Mouse (Mus musculus): ENCODE data around the gene Kcp.

Kcp gene

GRCm38 (mm10) chr6:29496270-29496669, 11.5 kb downstream of the Kcp start:
- ChIA-PET CTCF (interaction anchor here in 3 of 4 experiments (0.5 to 1.3 kb wide), 6 partner anchors 11 to 126 kb away, joined by 3 to 4 read pairs (median 3); partner anchors contain the start of gene Ccdc136 (in 1 of the 3)), POLR2A (no interaction called here)

GRCm38 (mm10) chr6:29494101-29494500, 13.7 kb downstream of the Kcp start:
- POLR2A ChIA-PET: interaction anchor here in 1 of 4 experiments (1.2 kb wide), 1 partner anchor 26 kb away, joined by 3 read pairs; the partner anchor contains the start of gene Atp6v1f
- CTCF ChIA-PET: interaction anchor here in 1 of 4 experiments (1.4 kb wide), 1 partner anchor 9 kb away, joined by 5 read pairs; no protein-coding TSS in a partner anchor

GRCm38 (mm10) chr6:29485951-29486350, 21.8 kb downstream of the Kcp start:
- ChIA-PET CTCF (interaction anchor here in 3 of 4 experiments (0.6 to 1.9 kb wide), 13 partner anchors 10 to 280 kb away, joined by 3 to 10 read pairs (median 4); no protein-coding TSS in a partner anchor), POLR2A (interaction anchor here in 3 of 4 experiments (0.5 to 3.6 kb wide), 14 partner anchors 9 to 1941 kb away, joined by 3 to 14 read pairs (median 5); partner anchors contain the start of gene Atp6v1f (in 1 of the 3))

- ChIA-PET CTCF (interaction anchor here (0.5 to 1.9 kb wide), 25 partner anchors 9 to 873 kb away, joined by 3 to 13 read pairs (median 4); partner anchors contain the start of gene Ccdc136 (in 1 of the 4)), POLR2A (interaction anchor here (0.6 to 3.6 kb wide), 20 partner anchors 8 to 1940 kb away, joined by 3 to 14 read pairs (median 4); partner anchors contain the start of genes Atp6v1f (in 2 of the 4), Calu (in 1 of the 4) and Rbm28 (in 1 of the 4))
These were observed 22.8 kb downstream of the Kcp start for GRCm38 (mm10) chr6:29484716-29485559.

GRCm38 (mm10) chr6:29482691-29483090, 25.1 kb downstream of the Kcp start:
- CTCF ChIA-PET: no interaction called here
- POLR2A ChIA-PET: interaction anchor here in 1 of 4 experiments (2.2 kb wide), 1 partner anchor 8 kb away, joined by 8 read pairs; no protein-coding TSS in a partner anchor

GRCm38 (mm10) chr6:29474736-29475135, 33.0 kb downstream of the Kcp start:
- ChIA-PET POLR2A (interaction anchor here in 3 of 4 experiments (1.3 to 2.9 kb wide), 17 partner anchors 9 to 310 kb away, joined by 3 to 16 read pairs (median 6); partner anchors contain the start of genes Calu (in 1 of the 3) and Rbm28 (in 1 of the 3)), CTCF (interaction anchor here in 1 of 4 experiments (1.1 to 2.1 kb wide), 4 partner anchors 10 to 71 kb away, joined by 3 to 9 read pairs (median 6); no protein-coding TSS in a partner anchor)

- CTCF ChIA-PET: interaction anchor here in 2 of 4 experiments (0.7 to 2.1 kb wide), 10 partner anchors 10 to 385 kb away, joined by 3 to 9 read pairs (median 3); no protein-coding TSS in a partner anchor
These were observed 33.6 kb downstream of the Kcp start for GRCm38 (mm10) chr6:29473941-29474691.

GRCm38 (mm10) chr6:29471137-29471536, 36.6 kb downstream of the Kcp start, which contains the start of gene Atp6v1fnb:
Gene Atp6v1fnb, plus strand, starts transcription at chr6:29471437.
- POLR2A ChIA-PET: no interaction called here
- CTCF ChIA-PET: no interaction called here

More at GRCm38 (mm10) chr6:29473941-29474691, 33.6 kb downstream of the Kcp start:
- POLR2A ChIA-PET: interaction anchor here in 3 of 4 experiments (0.7 to 2.9 kb wide), 37 partner anchors 9 to 826 kb away, joined by 3 to 16 read pairs (median 4); partner anchors contain the start of genes Calu (in 3 of the 3), Irf5 (in 2 of the 3), Hilpda (in 1 of the 3) and Rbm28 (in 1 of the 3)

- CTCF ChIA-PET: interaction anchor here in 2 of 4 experiments (1.1 to 1.8 kb wide), 2 partner anchors 19 to 25 kb away, joined by 3 to 4 read pairs; no protein-coding TSS in a partner anchor
- POLR2A ChIA-PET: interaction anchor here in 2 of 4 experiments (0.6 to 1.9 kb wide), 15 partner anchors 9 to 253 kb away, joined by 3 to 13 read pairs (median 5); partner anchors contain the start of genes Calu (in 1 of the 2) and Impdh1 (in 1 of the 2)
These were observed 38.9 kb downstream of the Kcp start for GRCm38 (mm10) chr6:29468851-29469250.

GRCm38 (mm10) chr6:29467583-29468354, 40.0 kb downstream of the Kcp start, which contains the start of gene Atp6v1f:
Gene Atp6v1f, plus strand, starts transcription at chr6:29467718.
- POLR2A ChIA-PET: interaction anchor here in 3 of 4 experiments (0.6 to 1.9 kb wide), 26 partner anchors 9 to 449 kb away, joined by 3 to 14 read pairs (median 4); partner anchors contain the start of genes Calu (in 2 of the 3), Hilpda (in 1 of the 3), Impdh1 (in 1 of the 3) and Strip2 (in 1 of the 3)
- CTCF ChIA-PET: interaction anchor here in 3 of 4 experiments (0.6 to 1.8 kb wide), 6 partner anchors 17 to 340 kb away, joined by 3 to 6 read pairs (median 4); no protein-coding TSS in a partner anchor

GRCm38 (mm10) chr6:29463388-29463787, 44.4 kb downstream of the Kcp start:
- ChIA-PET POLR2A (interaction anchor here in 1 of 4 experiments (2.1 kb wide), 1 partner anchor 10 kb away, joined by 8 read pairs; no protein-coding TSS in a partner anchor), CTCF (no interaction called here)

GRCm38 (mm10) chr6:29461502-29461901, 46.2 kb downstream of the Kcp start:
- POLR2A ChIA-PET: interaction anchor here in 2 of 4 experiments (0.5 to 2.4 kb wide), 5 partner anchors 9 to 152 kb away, joined by 3 to 9 read pairs (median 5); partner anchors contain the start of gene Tnpo3 (in 1 of the 2)
- CTCF ChIA-PET: interaction anchor here in 2 of 4 experiments (0.6 to 0.9 kb wide), 7 partner anchors 22 to 531 kb away, joined by 3 to 5 read pairs (median 3); no protein-coding TSS in a partner anchor

GRCm38 (mm10) chr6:29450667-29451066, 57.1 kb downstream of the Kcp start:
- ChIA-PET POLR2A (interaction anchor here in 3 of 4 experiments (0.6 to 4.4 kb wide), 10 partner anchors 10 to 218 kb away, joined by 3 to 36 read pairs (median 9); partner anchors contain the start of genes Atp6v1f (in 3 of the 3) and Flnc (in 1 of the 3)), CTCF (no interaction called here)

- ChIA-PET POLR2A (interaction anchor here in 3 of 4 experiments (0.6 to 4.4 kb wide), 20 partner anchors 7 to 230 kb away, joined by 3 to 36 read pairs (median 5); partner anchors contain the start of genes Atp6v1f (in 3 of the 3), Calu (in 2 of the 3), Ccdc136 (in 1 of the 3) and Flnc (in 1 of the 3)), CTCF (interaction anchor here in 1 of 4 experiments (0.5 to 1.4 kb wide), 3 partner anchors 18 to 100 kb away, joined by 3 read pairs; no protein-coding TSS in a partner anchor)
These were observed 57.9 kb downstream of the Kcp start for GRCm38 (mm10) chr6:29449858-29450257.

- POLR2A ChIA-PET: interaction anchor here in 2 of 4 experiments (0.6 to 2.4 kb wide), 6 partner anchors 9 to 559 kb away, joined by 3 to 7 read pairs (median 4); partner anchors contain the start of gene Calu (in 1 of the 2)
- CTCF ChIA-PET: interaction anchor here in 2 of 4 experiments (1.1 to 1.8 kb wide), 2 partner anchors 11 to 72 kb away, joined by 3 to 5 read pairs; no protein-coding TSS in a partner anchor
These were observed 62.4 kb downstream of the Kcp start for GRCm38 (mm10) chr6:29445354-29445753.

- POLR2A ChIA-PET: interaction anchor here in 2 of 4 experiments (0.6 to 2.4 kb wide), 3 partner anchors 8 to 558 kb away, joined by 3 to 7 read pairs (median 3); no protein-coding TSS in a partner anchor
- CTCF ChIA-PET: interaction anchor here in 3 of 4 experiments (0.6 to 1.8 kb wide), 6 partner anchors 9 to 72 kb away, joined by 3 to 5 read pairs (median 4); partner anchors contain the start of gene Atp6v1f (in 1 of the 3)
These were observed 63.0 kb downstream of the Kcp start for GRCm38 (mm10) chr6:29444773-29445172.

Measured in embryonic stem cell, embryonic (primary cell).